Mouse (Mus musculus) NIH3T3 (cell line): ENCODE measurements around the gene Tenm3.

Experiments
- DNase-seq: peaks from one replicate; pipeline ENCODE4 v3.0.0-alpha.2; 2012; ENCODE audit warnings: low read depth

Gene Tenm3

GRCm38 (mm10) chr8:48843931-48844285, at the start of gene Tenm3:
Gene Tenm3 (minus strand): TSS chr8:48843951.
- DNase-seq: no peak

- no peak for DNase-seq
Measured at GRCm38 (mm10) chr8:48890216-48890765, 46.5 kb upstream of the Tenm3 start.

DNA sequence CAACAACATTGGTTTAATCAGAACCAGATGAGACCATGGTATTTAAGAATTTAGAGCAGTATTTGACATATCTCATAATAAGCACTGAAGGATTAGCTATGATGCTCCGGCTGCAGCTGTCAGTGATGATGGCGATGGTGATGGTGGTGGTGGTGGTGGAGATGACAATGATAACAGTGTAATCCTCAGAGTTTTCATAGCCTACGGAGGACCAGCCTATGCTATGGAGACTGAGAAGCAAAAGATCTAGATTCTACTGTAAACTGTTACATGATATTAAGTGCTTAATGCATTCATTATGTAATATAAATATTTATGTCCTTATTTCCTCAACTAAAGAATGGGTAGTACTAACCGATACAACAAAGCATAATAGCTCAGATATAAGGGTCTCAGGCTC, 40.5 kb upstream of the Tenm3 start:
- no peak for DNase-seq

DNA sequence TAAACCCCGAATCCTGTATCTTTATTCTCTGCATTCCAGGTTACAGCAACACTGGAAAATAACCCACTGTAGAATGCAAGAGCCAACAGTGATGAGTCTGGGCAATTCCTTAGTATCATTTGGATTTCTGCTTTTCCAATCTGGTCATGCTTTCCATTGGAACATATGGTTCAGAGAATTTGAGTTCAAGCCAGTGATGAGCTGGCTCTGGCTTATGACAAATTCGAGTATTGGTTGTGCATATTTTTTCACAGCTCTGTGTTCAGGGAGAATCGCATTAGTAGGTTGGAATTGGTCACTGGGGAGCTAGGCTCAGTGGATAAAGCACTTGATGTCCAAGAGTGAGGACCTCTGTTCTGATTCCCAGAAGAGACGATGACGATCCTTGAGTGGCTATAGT, 36.8 kb upstream of the Tenm3 start:
- DNase-seq: no peak

GRCm38 (mm10) chr8:48865972-48866371, 22.2 kb upstream of the Tenm3 start:
- no peak for DNase-seq

GRCm38 (mm10) chr8:48865485-48865884, 21.7 kb upstream of the Tenm3 start:
- DNase-seq: no peak

- no peak for DNase-seq
Measured at GRCm38 (mm10) chr8:48850223-48851010, 6.7 kb upstream of the Tenm3 start.

DNA sequence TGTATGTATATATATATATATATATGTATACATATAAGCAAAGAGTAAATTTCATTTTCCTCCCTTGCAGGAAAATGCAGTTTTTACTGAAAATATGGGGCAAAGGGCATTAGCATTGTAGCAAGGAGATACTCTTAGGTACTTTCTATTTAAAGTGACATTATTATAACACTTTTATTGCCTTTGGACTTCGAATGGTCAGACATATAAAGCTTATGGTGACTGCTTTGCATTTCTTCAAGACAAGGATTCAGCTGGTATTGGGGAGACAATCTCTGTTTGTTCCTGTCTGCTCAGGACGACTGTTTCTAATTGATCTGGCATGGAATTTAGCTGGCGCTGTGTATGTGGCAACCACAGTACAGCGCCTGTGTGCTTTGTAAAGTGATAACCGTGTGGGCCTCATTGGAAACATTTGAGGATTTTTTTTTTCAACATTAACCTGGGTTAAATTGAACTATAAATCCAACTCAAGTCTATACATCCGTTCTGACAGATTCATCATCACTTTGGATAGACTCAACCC, 5.4 kb upstream of the Tenm3 start:
- DNase-seq: no peak

DNA sequence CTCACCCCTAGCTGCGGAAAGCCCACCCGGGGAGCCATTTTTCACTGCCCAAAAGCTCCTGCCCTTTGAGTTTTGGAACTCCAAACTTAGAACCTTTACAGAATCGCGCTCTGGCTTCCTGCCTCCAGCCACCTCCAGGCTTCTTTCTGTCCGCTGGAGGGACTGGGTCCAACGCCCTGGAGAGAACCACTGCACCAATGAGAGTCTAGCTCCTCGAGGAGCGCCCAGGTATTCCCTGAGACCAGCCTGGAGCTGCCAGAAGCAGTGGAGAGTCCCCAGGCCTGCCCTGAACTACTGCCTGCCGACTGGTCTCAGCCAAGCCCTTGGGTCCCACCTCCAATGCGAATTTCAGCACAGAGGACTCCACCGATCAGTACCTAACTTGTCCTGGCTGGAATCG, 1.2 kb upstream of the Tenm3 start:
- no peak for DNase-seq

GRCm38 (mm10) chr8:48844370-48844905, 687 bp upstream of the Tenm3 start:
- no peak for DNase-seq

- DNase-seq: no peak
Measured at GRCm38 (mm10) chr8:48842991-48843930, 490 bp downstream of the Tenm3 start.

GRCm38 (mm10) chr8:48842516-48842990, 1.2 kb downstream of the Tenm3 start:
- DNase-seq: no peak

DNA sequence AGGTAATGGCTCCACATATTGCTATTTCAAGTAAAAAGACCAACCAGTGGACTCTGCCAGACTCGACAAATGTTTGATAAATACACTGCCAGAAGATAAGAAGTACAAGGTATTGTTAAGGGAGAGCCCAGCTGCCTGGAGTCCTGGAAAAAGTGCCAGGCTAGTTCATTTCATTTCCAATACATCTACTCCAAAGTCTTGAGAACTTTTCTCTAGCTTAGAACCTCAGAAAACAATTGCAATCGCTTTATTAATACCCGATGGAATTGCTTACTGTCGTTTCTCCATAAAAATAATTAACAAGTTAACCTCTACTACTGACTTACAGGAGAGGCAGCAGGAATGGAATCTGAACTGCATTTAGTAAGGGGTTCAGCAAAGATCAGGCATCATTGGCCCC, 1.7 kb downstream of the Tenm3 start:
- DNase-seq: no peak

- no peak for DNase-seq
Measured at GRCm38 (mm10) chr8:48835745-48836144, 8.0 kb downstream of the Tenm3 start.

DNA sequence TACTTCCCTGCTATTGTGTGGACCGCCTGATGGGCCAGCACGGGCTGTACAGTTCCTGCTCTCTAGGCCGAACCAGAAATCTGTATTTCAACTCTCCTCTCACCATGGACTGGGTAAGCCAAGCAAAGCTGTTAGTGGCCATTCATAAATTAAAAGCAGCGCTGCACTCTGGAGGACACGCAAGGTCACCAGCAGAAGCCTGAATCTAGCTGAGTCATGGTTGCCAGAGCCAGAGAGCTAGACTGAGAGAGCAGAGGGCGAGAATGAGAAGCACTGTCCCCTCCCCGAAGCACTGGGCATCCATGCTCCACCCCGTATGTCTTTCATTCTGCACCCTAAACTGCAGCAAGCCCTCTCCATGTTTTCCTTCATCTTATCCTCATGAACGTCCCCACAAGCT, 16.3 kb downstream of the Tenm3 start:
- no peak for DNase-seq

- no peak for DNase-seq
Measured at GRCm38 (mm10) chr8:48825666-48826065, 18.1 kb downstream of the Tenm3 start.

DNA sequence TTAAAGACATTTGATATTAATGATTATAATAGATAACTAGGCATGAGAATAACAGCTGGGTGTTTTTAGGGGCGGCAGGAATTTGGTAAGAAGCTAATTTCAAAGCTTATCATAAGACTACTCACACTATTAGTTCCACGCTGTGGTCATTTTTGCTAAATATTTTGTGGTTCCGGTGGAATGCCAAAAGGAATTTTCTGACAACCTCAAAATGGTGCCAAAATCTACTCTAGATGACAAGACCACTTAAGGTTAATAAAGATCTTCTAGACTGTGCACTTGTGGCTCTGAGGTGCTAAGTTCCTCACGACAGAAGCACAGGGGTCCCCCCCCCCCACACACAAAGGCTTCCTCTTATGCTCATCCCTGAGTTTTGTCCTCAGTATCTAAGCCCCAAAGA, 21.5 kb downstream of the Tenm3 start:
- no peak for DNase-seq

DNA sequence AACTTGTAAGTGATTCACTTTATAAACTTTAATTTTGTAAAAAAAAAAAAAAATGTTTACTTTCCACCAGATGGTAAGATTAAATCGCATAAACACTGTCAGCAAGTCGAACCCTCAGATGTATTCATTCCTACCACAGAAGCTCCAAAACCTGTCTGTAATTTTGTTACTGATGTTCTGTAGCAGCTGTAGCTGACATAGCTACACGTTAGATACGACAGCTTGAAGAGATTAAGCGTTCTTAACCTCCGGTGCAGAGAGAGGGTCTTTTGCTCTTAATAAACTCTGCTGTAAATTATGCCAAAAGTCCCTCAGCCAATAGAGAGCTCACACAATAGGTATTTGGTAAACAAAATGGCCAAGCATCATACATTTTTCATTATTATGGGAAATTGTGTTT, 23.8 kb downstream of the Tenm3 start:
- DNase-seq: no peak

- peak; percentile 3 for DNase-seq
Measured at GRCm38 (mm10) chr8:48819348-48819747, 24.4 kb downstream of the Tenm3 start.

DNA sequence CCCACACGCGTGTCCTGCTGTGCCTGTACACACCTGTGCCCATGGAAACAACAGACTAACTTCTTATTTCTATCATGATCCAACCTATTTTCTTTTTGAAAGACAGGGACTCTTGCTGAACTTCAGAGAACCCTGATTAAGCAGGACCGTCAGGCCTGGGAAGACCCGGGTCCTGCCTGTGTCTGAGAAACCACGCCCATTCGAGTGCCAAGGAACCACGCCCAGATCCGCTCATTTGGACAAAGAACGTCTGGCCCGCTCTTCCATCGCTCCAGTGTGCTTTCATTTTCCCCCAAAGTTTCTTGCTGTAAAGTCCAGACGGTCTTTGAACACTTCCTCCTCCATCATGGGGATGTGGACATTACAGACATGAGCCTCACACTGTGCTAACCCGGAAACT, 26.8 kb downstream of the Tenm3 start:
- no peak for DNase-seq

DNA sequence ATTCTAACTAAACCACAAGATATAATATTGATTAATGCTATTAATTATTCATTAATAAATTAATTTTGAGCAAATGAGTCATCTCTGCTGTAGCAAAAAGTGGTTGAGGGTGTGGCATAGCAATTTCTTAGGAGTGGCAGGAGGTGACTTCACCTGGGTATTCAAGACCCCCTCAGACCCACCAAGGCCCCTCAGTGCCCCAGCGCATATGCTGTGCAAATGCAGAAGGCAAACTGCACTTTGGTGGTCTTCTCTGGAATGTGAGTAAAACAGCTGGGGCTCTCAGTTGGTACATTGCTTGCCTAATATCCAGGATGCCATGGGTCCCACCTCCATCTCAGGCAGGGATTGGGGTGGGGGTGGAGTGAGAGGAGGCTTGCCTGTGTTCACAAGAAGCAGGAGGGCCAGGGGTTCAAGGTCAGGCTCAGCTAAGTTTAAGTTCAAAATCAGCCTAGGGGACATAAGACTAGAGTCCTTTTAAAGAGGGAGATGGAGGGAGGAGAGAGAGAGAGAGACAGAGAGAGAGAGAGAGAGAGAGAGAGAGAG, 31.5 kb downstream of the Tenm3 start:
- DNase-seq: no peak

DNA sequence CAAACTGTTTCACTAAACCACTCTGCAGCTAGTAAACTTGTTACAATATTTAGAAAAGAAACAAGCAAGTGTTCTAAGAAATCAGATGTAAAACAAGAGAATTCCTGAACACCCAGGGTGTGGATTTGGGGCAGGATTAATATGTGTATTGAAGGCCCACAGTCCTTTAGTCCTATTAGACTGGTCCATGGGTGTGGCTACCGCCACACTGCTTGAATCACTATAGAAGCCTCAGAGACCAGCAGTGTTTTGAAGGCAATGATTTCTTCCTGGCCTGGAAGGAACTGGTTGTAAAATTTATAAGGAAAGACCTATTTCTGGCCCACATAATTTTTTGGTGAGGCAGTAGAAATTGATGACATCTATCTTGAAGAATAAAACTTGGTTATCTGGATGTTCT, 33.1 kb downstream of the Tenm3 start:
- DNase-seq: no peak
